Mouse (Mus musculus): ENCODE measurements around the gene Cggbp1. TPM values are rescaled to one million over a fixed set of nuclear protein-coding genes. Genes with fewer than 3 reads are reported as not detected.

The Cggbp1 gene
- polyA plus RNA-seq, 1 experiment: 17.4 TPM

DNA sequence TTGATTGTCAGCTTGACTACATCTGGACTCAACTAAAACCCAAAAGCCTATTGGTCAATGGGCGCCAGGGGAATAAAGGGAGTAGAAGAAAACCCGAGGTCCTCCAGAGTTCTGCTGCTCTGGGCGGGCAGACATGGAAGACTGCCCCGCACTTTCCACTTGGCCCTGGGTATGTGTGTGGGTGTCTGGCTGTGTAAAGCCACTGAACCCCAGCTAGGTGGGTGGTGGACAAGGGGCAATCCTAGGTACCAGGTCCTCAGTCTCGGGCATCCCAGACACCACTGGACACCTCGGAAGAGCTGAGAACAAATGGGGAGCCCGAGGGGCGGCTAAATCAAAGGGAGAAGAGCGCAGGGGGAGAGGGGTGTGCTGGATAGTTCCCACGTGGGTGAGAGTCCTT lies 57.0 kb downstream of the Cggbp1 start:
- Histone ChIP-seq H3K4me1 (ENCODE audit: control insufficient read depth, insufficient read depth, low read length) (no peaks in the 10 kb centered on the region), H3K4me3 (replicated peaks; ENCODE audit: extremely low read depth, low read depth, low read length) (no peak overlapping the region)
- WGBS: 82% methylated on average over 10 of the region's 10 CpGs
- DNase-seq: no peak
- TF ChIP-seq POLR2A (IDR thresholded peaks at IDR 0.05; ENCODE audit: borderline replicate concordance, extremely low read depth, low read depth, low read length): no peak
- TF ChIP-seq CTCF (IDR thresholded peaks at IDR 0.05; ENCODE audit: insufficient read depth, low read length): no peak

Other genes with a start within 250 kb of the Cggbp1 start
- gene Csnka2ip, start 249.6 kb upstream of the Cggbp1 start, polyA plus RNA-seq (2012; rRNA removed): not detected in 2 replicates
- 2.8 and 4.0 TPM in 2 replicates for gene 4930453N24Rik, start 80.8 kb upstream of the Cggbp1 start, polyA plus RNA-seq (2012; rRNA removed)
- 0.75 and 1.2 TPM in 2 replicates for gene Zfp654, start 344 bp upstream of the Cggbp1 start, polyA plus RNA-seq (2012; rRNA removed)

All from lung, adult 2 months (tissue).